Mouse (Mus musculus): Measurements from ENCODE around the gene Gm7544.
"Not testable (repeated sequence)": the region's sequence is repeated elsewhere in the genome, so short reads cannot be mapped to it uniquely, and the experiment has no call there.

Gene Gm7544

GRCm38 (mm10) chr1:82955913-82956312 lies at the start of gene Gm7544:
Gene Gm7544, minus strand, starts transcription at chr1:82956013.
- not testable (repeated sequence) for DNase-seq (ENCODE audit: low spot score)

GRCm38 (mm10) chr1:83000306-83000705 lies 44.5 kb upstream of the Gm7544 start, which contains the start of gene Gm47959:
Gene Gm47959, plus strand, starts transcription at chr1:83000548.
- not testable (repeated sequence) for DNase-seq (ENCODE audit: low spot score)

- no peak for DNase-seq (ENCODE audit: low spot score)
Observed at GRCm38 (mm10) chr1:82993947-82994346, 38.1 kb upstream of the Gm7544 start.

- no peak for DNase-seq (ENCODE audit: low spot score)
Observed at GRCm38 (mm10) chr1:82992093-82992492, 36.3 kb upstream of the Gm7544 start.

- DNase-seq (ENCODE audit: low spot score), result no peak
Observed at GRCm38 (mm10) chr1:82991596-82991995, 35.8 kb upstream of the Gm7544 start.

- DNase-seq (ENCODE audit: low spot score), result no peak
Observed at GRCm38 (mm10) chr1:82991062-82991461, 35.2 kb upstream of the Gm7544 start.

- DNase-seq (ENCODE audit: low spot score), result peak; percentile 28
Observed at GRCm38 (mm10) chr1:82987530-82988198, 31.9 kb upstream of the Gm7544 start.

- no peak for DNase-seq (ENCODE audit: low spot score)
Observed at GRCm38 (mm10) chr1:82986738-82987137, 30.9 kb upstream of the Gm7544 start.

GRCm38 (mm10) chr1:82977840-82978239 lies 22.0 kb upstream of the Gm7544 start:
- DNase-seq (ENCODE audit: low spot score), result no peak

- no peak for DNase-seq (ENCODE audit: low spot score)
Observed at GRCm38 (mm10) chr1:82975750-82976149, 19.9 kb upstream of the Gm7544 start.

- no peak for DNase-seq (ENCODE audit: low spot score)
Observed at GRCm38 (mm10) chr1:82974342-82974741, 18.5 kb upstream of the Gm7544 start.

GRCm38 (mm10) chr1:82973901-82974300 lies 18.1 kb upstream of the Gm7544 start:
- DNase-seq (ENCODE audit: low spot score), result no peak

- DNase-seq (ENCODE audit: low spot score), result no peak
Observed at GRCm38 (mm10) chr1:82973244-82973643, 17.4 kb upstream of the Gm7544 start.

- DNase-seq (ENCODE audit: low spot score), result no peak
Observed at GRCm38 (mm10) chr1:82972046-82972445, 16.2 kb upstream of the Gm7544 start.

- no peak for DNase-seq (ENCODE audit: low spot score)
Observed at GRCm38 (mm10) chr1:82966413-82966812, 10.6 kb upstream of the Gm7544 start.

- no peak for DNase-seq (ENCODE audit: low spot score)
Observed at GRCm38 (mm10) chr1:82959870-82960385, 4.1 kb upstream of the Gm7544 start, which contains the start of gene Gm47955. Gene Gm47955, plus strand, starts transcription at chr1:82960286.

- no peak for DNase-seq (ENCODE audit: low spot score)
Observed at GRCm38 (mm10) chr1:82948601-82949000, 7.2 kb downstream of the Gm7544 start.

GRCm38 (mm10) chr1:82946029-82946428 lies 9.8 kb downstream of the Gm7544 start:
- not testable (repeated sequence) for DNase-seq (ENCODE audit: low spot score)

GRCm38 (mm10) chr1:82943295-82943694 lies 12.5 kb downstream of the Gm7544 start, which contains the start of gene A030003K21Rik:
Gene A030003K21Rik, minus strand, starts transcription at chr1:82943388.
- not testable (repeated sequence) for DNase-seq (ENCODE audit: low spot score)

GRCm38 (mm10) chr1:82942505-82942904 lies 13.3 kb downstream of the Gm7544 start:
- DNase-seq (ENCODE audit: low spot score), result not testable (repeated sequence)

GRCm38 (mm10) chr1:82938666-82939065 lies 17.1 kb downstream of the Gm7544 start:
- DNase-seq (ENCODE audit: low spot score), result no peak

- not testable (repeated sequence) for DNase-seq (ENCODE audit: low spot score)
Observed at GRCm38 (mm10) chr1:82931326-82931725, 24.5 kb downstream of the Gm7544 start, which contains the start of gene Gm6217. Gene Gm6217, minus strand, starts transcription at chr1:82931399.

- DNase-seq (ENCODE audit: low spot score), result not testable (repeated sequence)
Observed at GRCm38 (mm10) chr1:82930558-82930957, 25.3 kb downstream of the Gm7544 start.
